Mouse (Mus musculus): ENCODE measurements around the gene Arhgef15. TPM values are rescaled to one million over a fixed set of nuclear protein-coding genes. Genes with fewer than 3 reads are reported as not detected.
"Not testable (repeated sequence)": the region's sequence is repeated elsewhere in the genome, so short reads cannot be mapped to it uniquely, and the experiment has no call there.

Arhgef15 gene
- polyA plus RNA-seq (2015; fragmentation: Nextera tagmentation; extraction: Ambion mirVana), result 13.1 and 15.4 TPM in 2 replicates

DNA sequence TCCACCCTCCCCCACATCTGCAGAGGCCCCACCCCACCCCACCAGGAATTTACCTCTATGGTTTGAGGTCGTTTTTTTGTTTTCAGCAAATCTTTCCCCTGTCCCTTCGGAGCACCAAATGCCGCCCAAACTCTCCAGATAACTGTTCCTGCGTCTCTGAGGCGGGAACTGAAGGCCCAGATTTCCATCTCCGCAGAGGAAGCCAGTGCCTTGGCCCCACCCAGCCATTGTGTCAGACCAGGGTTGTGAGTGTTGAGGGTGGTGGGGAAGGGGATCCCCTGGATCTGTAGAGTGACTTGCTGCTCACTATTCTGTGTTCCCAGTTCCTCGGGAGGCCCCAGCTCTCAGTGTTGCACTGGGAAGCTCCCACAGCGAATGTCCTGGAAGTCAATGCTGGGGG lies at the start of gene Arhgef15:
Gene Arhgef15 (minus strand): TSS at position 173 of the 400 bp plus-strand sequence.
- H3K9me3 ChIP-seq (replicated peaks; ENCODE audit: control insufficient read depth, low read length), result no peaks in the 10 kb centered on the region
- H3K4me3 ChIP-seq (ENCODE audit: low read length), result peak within 1 kb of the TSS; percentile 46
- WGBS, result 42% methylated on average over 8 of the region's 8 CpGs
- H3K4me2 ChIP-seq (ENCODE audit: low read depth, low read length), result peak within 1 kb of the TSS; percentile 43
- H3K27ac ChIP-seq (ENCODE audit: low read length), result peak within 1 kb of the TSS; percentile 79
- ATAC-seq (replicated peaks; ENCODE audit: extremely low read depth, insufficient read depth, low FRiP score), result no peak
- peak within 1 kb of the TSS; percentile 52 for H3K9ac ChIP-seq (ENCODE audit: low read length)
- no peaks in the 10 kb centered on the region for H3K36me3 ChIP-seq (ENCODE audit: control insufficient read depth, insufficient read depth)
- peaks cover 4% of the 10 kb centered on the region; the same call in 1 of the 2 replicates for H3K4me1 ChIP-seq (ENCODE audit: control insufficient read depth, insufficient read depth, low read length)
- peaks cover 11% of the 10 kb centered on the region for H3K27me3 ChIP-seq (ENCODE audit: control insufficient read depth, insufficient read depth, low read length)

DNA sequence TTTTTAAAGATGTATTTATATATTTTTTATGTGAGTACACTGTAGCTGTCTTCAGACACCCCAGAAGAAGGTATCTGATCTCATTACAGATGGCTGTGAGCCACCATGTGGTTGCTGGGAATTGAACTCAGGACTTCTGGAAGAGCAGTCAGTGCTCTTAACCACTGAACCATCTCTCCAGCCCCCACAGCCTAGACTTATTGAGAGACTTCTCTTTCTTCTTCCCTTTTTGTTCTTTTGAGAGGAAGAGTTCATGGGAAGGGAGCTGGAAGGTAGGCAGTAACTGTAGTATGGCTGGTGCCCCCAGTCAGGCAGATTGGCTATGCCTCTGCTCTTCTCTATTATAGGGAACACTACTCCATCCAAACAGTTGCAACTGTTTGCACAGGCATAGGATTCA lies 49.3 kb upstream of the Arhgef15 start:
- not testable (repeated sequence) for ATAC-seq (replicated peaks; ENCODE audit: extremely low read depth, insufficient read depth, low FRiP score); H3K4me3 ChIP-seq (ENCODE audit: low read length); H3K36me3 ChIP-seq (ENCODE audit: control insufficient read depth, insufficient read depth); H3K4me2 ChIP-seq (ENCODE audit: low read depth, low read length); H3K27me3 ChIP-seq (ENCODE audit: control insufficient read depth, insufficient read depth, low read length); H3K27ac ChIP-seq (ENCODE audit: low read length); H3K9me3 ChIP-seq (replicated peaks; ENCODE audit: control insufficient read depth, low read length); H3K9ac ChIP-seq (ENCODE audit: low read length); H3K4me1 ChIP-seq (ENCODE audit: control insufficient read depth, insufficient read depth, low read length)

DNA sequence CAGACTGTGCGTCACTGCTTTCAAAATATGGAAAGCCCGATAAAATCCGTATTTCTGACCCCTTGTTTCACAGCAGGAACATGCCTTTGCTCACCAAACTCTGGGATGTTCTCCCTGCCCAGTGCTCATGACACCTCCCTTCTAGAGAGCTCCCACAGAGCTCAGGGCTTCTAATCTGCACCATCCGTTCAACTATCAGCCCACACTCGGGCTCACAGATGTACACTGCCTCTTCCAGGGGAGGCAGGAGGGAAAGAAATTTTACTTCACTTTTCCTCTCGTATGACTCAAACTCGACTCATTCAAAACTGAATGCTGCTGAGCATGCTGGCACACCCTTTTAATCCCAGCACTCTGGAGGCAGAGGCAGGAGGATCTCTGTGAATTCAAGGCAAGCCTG lies 47.9 kb upstream of the Arhgef15 start:
- WGBS, result 77% methylated on average over 7 of the region's 7 CpGs
- peaks cover 21% of the 10 kb centered on the region for H3K36me3 ChIP-seq (ENCODE audit: control insufficient read depth, insufficient read depth)
- no peaks in the 10 kb centered on the region for H3K27me3 ChIP-seq (ENCODE audit: control insufficient read depth, insufficient read depth, low read length)
- H3K27ac ChIP-seq (ENCODE audit: low read length), result no peak overlapping the region
- no peaks in the 10 kb centered on the region for H3K9me3 ChIP-seq (replicated peaks; ENCODE audit: control insufficient read depth, low read length)
- no peaks in the 10 kb centered on the region for H3K4me1 ChIP-seq (ENCODE audit: control insufficient read depth, insufficient read depth, low read length)
- no peak overlapping the region for H3K4me2 ChIP-seq (ENCODE audit: low read depth, low read length)
- H3K4me3 ChIP-seq (ENCODE audit: low read length), result no peak overlapping the region
- H3K9ac ChIP-seq (ENCODE audit: low read length), result no peak overlapping the region
- ATAC-seq (replicated peaks; ENCODE audit: extremely low read depth, insufficient read depth, low FRiP score), result no peak

DNA sequence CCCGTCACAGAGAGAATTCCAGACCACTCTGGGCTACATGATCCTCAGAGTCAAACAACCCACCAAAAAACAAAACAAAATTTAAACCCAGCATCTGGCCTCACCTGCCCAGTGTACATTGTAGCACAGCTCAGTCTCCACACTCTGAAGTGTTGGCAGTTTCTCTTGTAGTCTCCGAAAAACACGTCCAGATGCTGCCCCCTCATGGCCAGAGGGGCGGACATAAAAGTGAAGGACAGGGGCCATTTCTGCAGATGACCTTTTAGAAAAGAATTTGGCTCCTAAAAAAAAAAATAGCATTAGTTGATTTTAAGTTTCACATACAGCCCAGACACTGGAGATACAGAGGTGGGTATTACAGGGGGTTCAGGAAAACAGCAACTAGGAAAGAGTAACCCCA lies 46.3 kb upstream of the Arhgef15 start:
- H3K9me3 ChIP-seq (replicated peaks; ENCODE audit: control insufficient read depth, low read length), result no peaks in the 10 kb centered on the region
- H3K4me3 ChIP-seq (ENCODE audit: low read length), result no peak overlapping the region
- no peaks in the 10 kb centered on the region for H3K4me1 ChIP-seq (ENCODE audit: control insufficient read depth, insufficient read depth, low read length)
- no peak overlapping the region for H3K27ac ChIP-seq (ENCODE audit: low read length)
- 42% methylated on average over 4 of the region's 4 CpGs for WGBS
- H3K9ac ChIP-seq (ENCODE audit: low read length), result no peak overlapping the region
- H3K36me3 ChIP-seq (ENCODE audit: control insufficient read depth, insufficient read depth), result peaks cover 34% of the 10 kb centered on the region
- H3K27me3 ChIP-seq (ENCODE audit: control insufficient read depth, insufficient read depth, low read length), result no peaks in the 10 kb centered on the region
- no peak overlapping the region for H3K4me2 ChIP-seq (ENCODE audit: low read depth, low read length)
- no peak for ATAC-seq (replicated peaks; ENCODE audit: extremely low read depth, insufficient read depth, low FRiP score)

DNA sequence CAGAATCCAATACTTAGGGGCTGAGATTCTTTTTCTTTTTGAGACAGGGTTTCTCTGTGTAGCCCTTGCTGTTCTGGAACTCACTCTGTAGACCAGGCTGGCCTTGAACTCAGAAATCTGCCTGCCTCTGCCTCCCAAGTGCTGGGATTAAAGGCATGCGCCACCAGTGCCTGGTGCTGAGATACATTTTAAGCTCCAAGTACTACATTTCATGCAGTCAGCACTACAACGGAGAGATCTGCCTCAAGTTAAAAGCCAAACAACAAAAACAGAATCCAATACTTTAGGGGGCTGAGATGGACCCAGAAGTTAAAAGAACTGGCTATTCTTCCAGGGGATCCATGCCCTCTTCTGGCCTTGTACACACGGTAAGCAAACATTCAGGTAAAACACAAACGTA lies 45.5 kb upstream of the Arhgef15 start:
- 90% methylated on average over 4 of the region's 4 CpGs for WGBS
- H3K9ac ChIP-seq (ENCODE audit: low read length); H3K4me3 ChIP-seq (ENCODE audit: low read length); H3K4me1 ChIP-seq (ENCODE audit: control insufficient read depth, insufficient read depth, low read length); H3K27me3 ChIP-seq (ENCODE audit: control insufficient read depth, insufficient read depth, low read length); H3K9me3 ChIP-seq (replicated peaks; ENCODE audit: control insufficient read depth, low read length); H3K27ac ChIP-seq (ENCODE audit: low read length); H3K4me2 ChIP-seq (ENCODE audit: low read depth, low read length); ATAC-seq (replicated peaks; ENCODE audit: extremely low read depth, insufficient read depth, low FRiP score): not testable (repeated sequence)
- H3K36me3 ChIP-seq (ENCODE audit: control insufficient read depth, insufficient read depth), result peaks cover 42% of the 10 kb centered on the region

DNA sequence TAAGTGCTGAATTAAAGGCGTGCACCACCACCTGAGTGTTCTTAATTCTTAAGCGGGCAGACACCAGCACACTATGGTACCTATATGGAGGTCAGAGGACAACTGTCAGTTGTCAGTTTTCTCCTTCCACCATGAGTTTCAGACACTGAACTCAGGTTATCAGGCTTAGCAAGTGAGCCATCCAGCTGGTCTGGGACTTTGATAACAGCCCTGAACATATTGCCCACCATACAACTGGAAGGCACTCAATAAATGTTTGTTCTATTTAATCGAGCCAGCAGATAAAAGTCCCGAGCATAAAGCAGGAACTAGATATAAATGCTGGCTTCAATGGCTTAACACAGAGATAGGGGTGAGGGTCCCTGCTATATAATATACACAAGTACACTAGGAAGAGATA lies 39.8 kb upstream of the Arhgef15 start:
- H3K9ac ChIP-seq (ENCODE audit: low read length), result no peak overlapping the region
- no peak overlapping the region for H3K4me2 ChIP-seq (ENCODE audit: low read depth, low read length)
- H3K4me1 ChIP-seq (ENCODE audit: control insufficient read depth, insufficient read depth, low read length), result no peaks in the 10 kb centered on the region
- H3K27ac ChIP-seq (ENCODE audit: low read length), result no peak overlapping the region
- no peak for ATAC-seq (replicated peaks; ENCODE audit: extremely low read depth, insufficient read depth, low FRiP score)
- no peak overlapping the region for H3K4me3 ChIP-seq (ENCODE audit: low read length)
- H3K36me3 ChIP-seq (ENCODE audit: control insufficient read depth, insufficient read depth), result peaks cover 80% of the 10 kb centered on the region
- WGBS, result 86% methylated on average over 4 of the region's 4 CpGs
- H3K9me3 ChIP-seq (replicated peaks; ENCODE audit: control insufficient read depth, low read length), result no peaks in the 10 kb centered on the region
- H3K27me3 ChIP-seq (ENCODE audit: control insufficient read depth, insufficient read depth, low read length), result no peaks in the 10 kb centered on the region

DNA sequence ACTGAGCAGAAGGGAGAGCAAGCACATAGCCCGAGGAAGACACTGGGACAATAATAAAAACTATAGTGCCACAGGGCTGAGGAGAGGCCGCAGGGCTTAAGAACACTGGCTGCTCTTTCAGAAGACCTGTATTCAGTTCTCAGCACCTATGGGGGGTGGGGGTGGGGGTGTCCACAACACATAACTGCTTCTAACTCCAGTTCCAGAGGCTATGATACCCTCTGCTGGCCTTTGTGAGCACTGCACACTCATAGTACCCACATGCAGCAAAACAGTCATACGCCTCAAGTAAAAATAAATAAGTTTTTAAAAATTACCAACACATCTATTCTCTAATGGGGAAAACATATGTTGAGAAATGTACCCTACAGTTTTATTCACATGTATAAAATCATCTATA lies 37.1 kb upstream of the Arhgef15 start:
- no peaks in the 10 kb centered on the region for H3K27me3 ChIP-seq (ENCODE audit: control insufficient read depth, insufficient read depth, low read length)
- peaks cover 76% of the 10 kb centered on the region for H3K36me3 ChIP-seq (ENCODE audit: control insufficient read depth, insufficient read depth)
- ATAC-seq (replicated peaks; ENCODE audit: extremely low read depth, insufficient read depth, low FRiP score), result no peak
- no peaks in the 10 kb centered on the region for H3K4me1 ChIP-seq (ENCODE audit: control insufficient read depth, insufficient read depth, low read length)
- H3K4me3 ChIP-seq (ENCODE audit: low read length), result no peak overlapping the region
- no peak overlapping the region for H3K9ac ChIP-seq (ENCODE audit: low read length)
- no peak overlapping the region for H3K27ac ChIP-seq (ENCODE audit: low read length)
- WGBS, result 93% methylated on average over 3 of the region's 3 CpGs
- H3K9me3 ChIP-seq (replicated peaks; ENCODE audit: control insufficient read depth, low read length), result no peaks in the 10 kb centered on the region
- H3K4me2 ChIP-seq (ENCODE audit: low read depth, low read length), result no peak overlapping the region

DNA sequence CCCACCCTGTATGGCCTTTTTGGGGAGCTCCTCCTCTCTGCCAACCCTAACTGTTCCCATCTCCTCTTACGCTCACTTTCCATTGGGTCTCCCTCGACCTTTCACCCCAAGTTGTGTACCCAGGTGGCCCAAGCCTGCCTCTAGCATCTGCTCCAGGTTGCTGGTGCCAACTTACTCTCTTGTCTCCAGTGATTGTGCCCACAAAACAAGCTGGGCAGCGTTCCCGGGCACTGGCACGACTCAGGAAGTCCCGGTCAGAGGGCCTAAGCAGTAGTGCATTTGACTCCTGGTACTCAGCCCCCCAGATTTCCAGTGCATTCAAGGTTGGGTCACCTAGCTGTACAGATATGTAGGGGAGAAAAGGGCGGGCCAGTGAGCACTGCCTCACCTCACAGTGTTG lies 35.8 kb upstream of the Arhgef15 start:
- 90% methylated on average over 7 of the region's 7 CpGs for WGBS
- Histone ChIP-seq H3K9me3 (replicated peaks; ENCODE audit: control insufficient read depth, low read length) (no peaks in the 10 kb centered on the region), H3K4me2 (ENCODE audit: low read depth, low read length) (no peak overlapping the region), H3K27ac (ENCODE audit: low read length) (no peak overlapping the region), H3K9ac (ENCODE audit: low read length) (no peak overlapping the region), H3K4me3 (ENCODE audit: low read length) (no peak overlapping the region), H3K36me3 (ENCODE audit: control insufficient read depth, insufficient read depth) (peaks cover 72% of the 10 kb centered on the region), H3K27me3 (ENCODE audit: control insufficient read depth, insufficient read depth, low read length) (no peaks in the 10 kb centered on the region), H3K4me1 (ENCODE audit: control insufficient read depth, insufficient read depth, low read length) (no peaks in the 10 kb centered on the region)
- ATAC-seq (replicated peaks; ENCODE audit: extremely low read depth, insufficient read depth, low FRiP score), result no peak

DNA sequence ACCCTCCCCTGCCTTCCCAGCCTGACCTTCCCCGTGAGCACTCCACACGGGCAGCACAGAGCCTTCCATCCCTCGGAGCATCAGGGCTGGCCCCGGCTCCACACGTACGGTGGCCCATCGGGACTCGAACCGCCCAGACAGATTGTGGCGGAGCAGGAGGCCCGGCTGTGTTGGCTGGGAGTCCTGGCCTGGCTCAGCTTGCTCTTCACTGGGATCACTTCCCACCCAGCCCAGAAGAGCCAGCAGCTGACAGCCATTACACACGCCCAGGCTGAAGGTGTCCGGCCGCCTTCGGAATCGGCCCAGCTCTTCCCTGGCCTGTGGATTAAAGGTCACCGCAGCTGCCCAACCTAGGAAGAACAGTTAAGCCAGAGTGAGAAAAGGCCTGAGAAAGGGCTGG lies 31.1 kb upstream of the Arhgef15 start:
- H3K4me3 ChIP-seq (ENCODE audit: low read length), result no peak overlapping the region
- no peaks in the 10 kb centered on the region for H3K9me3 ChIP-seq (replicated peaks; ENCODE audit: control insufficient read depth, low read length)
- no peaks in the 10 kb centered on the region for H3K4me1 ChIP-seq (ENCODE audit: control insufficient read depth, insufficient read depth, low read length)
- H3K27me3 ChIP-seq (ENCODE audit: control insufficient read depth, insufficient read depth, low read length), result no peaks in the 10 kb centered on the region
- H3K4me2 ChIP-seq (ENCODE audit: low read depth, low read length), result no peak overlapping the region
- no peak overlapping the region for H3K9ac ChIP-seq (ENCODE audit: low read length)
- no peak for ATAC-seq (replicated peaks; ENCODE audit: extremely low read depth, insufficient read depth, low FRiP score)
- peaks cover 43% of the 10 kb centered on the region for H3K36me3 ChIP-seq (ENCODE audit: control insufficient read depth, insufficient read depth)
- WGBS, result 82% methylated on average over 17 of the region's 17 CpGs
- no peak overlapping the region for H3K27ac ChIP-seq (ENCODE audit: low read length)
